Mouse (Mus musculus): ENCODE data around the gene Hist1h2af. TPM values are rescaled to one million over a fixed set of nuclear protein-coding genes. Genes with fewer than 3 reads are reported as not detected.
"Not testable (repeated sequence)": the region's sequence is repeated elsewhere in the genome, so short reads cannot be mapped to it uniquely, and the experiment has no call there.

Gene Hist1h2af
- polyA plus RNA-seq (2016; fragmentation: Nextera tagmentation; extraction: Ambion mirVana): 4.7 and 9.5 TPM in 2 replicates

DNA sequence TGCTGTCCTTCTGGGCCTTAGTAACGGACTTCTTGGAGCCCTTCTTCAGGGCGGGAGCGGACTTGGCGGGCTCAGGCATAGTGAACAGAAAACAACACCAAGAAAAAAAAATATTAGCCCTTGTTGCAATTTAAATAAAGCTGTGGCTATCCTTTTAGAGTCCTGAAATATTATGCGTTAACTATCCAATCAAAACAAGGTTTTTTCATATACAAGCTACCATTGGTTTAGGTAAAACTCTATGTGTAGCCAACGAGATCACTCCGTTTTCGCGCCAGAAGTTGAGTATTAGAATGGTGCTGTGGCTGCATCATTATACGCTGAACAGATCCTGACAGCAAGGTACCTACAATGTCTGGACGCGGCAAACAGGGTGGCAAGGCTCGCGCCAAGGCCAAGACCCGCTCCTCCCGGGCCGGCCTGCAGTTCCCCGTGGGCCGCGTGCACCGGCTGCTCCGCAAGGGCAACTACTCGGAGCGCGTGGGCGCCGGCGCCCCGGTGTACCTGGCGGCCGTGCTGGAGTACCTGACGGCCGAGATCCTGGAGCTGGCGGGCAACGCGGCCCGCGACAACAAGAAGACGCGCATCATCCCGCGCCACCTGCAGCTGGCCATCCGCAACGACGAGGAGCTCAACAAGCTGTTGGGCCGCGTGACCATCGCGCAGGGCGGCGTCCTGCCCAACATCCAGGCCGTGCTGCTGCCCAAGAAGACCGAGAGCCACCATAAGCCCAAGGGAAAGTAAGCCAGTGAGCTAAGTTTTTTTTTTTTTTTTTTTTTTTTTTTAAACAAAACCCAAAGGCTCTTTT lies at the start of gene Hist1h2af:
Gene Hist1h2af, plus strand, starts transcription at position 347 of the 808 bp plus-strand sequence.
- not testable (repeated sequence) for H3K9me3 ChIP-seq (replicated peaks); H3K27me3 ChIP-seq (ENCODE audit: low read depth, poor library complexity, severe bottlenecking); H3K36me3 ChIP-seq
- DNase-seq (ENCODE audit: low spot score): peak; percentile 84
- under 1% methylated on average over 31 of the region's 53 CpGs for WGBS
- H3K4me3 ChIP-seq: peak within 1 kb of the TSS; percentile 65
- H3K4me1 ChIP-seq: peaks cover 54% of the 10 kb centered on the region
- peak within 1 kb of the TSS; percentile 97 for H3K27ac ChIP-seq (replicated peaks)

DNA sequence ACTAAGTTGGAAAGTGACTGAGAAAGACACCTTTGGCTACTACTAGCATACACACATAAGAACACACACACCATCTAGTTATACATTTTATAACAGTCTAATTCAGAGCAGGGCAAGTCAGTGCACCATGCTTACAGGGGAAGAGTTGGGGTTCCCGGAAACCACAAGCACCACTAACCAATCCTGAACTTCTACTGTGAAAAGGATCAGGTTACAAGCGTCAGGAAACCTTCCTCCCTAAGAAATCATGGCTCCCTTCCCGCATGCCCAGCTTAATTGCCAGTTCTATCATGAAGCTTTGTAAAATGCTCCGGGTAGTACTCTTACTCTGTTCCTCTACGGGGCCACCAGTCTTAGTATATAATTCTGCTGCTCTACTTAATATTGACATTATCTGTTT lies 48.4 kb upstream of the Hist1h2af start:
- Histone ChIP-seq H3K4me1 (peaks cover 14% of the 10 kb centered on the region), H3K4me3 (no peak overlapping the region), H3K9me3 (replicated peaks) (no peaks in the 10 kb centered on the region), H3K27me3 (ENCODE audit: low read depth, poor library complexity, severe bottlenecking) (peaks cover 16% of the 10 kb centered on the region; the same call in 1 of the 2 replicates), H3K27ac (replicated peaks) (no peak overlapping the region), H3K36me3 (no peaks in the 10 kb centered on the region)
- no peak for DNase-seq (ENCODE audit: low spot score)
- WGBS: 51% methylated on average over 5 of the region's 5 CpGs

DNA sequence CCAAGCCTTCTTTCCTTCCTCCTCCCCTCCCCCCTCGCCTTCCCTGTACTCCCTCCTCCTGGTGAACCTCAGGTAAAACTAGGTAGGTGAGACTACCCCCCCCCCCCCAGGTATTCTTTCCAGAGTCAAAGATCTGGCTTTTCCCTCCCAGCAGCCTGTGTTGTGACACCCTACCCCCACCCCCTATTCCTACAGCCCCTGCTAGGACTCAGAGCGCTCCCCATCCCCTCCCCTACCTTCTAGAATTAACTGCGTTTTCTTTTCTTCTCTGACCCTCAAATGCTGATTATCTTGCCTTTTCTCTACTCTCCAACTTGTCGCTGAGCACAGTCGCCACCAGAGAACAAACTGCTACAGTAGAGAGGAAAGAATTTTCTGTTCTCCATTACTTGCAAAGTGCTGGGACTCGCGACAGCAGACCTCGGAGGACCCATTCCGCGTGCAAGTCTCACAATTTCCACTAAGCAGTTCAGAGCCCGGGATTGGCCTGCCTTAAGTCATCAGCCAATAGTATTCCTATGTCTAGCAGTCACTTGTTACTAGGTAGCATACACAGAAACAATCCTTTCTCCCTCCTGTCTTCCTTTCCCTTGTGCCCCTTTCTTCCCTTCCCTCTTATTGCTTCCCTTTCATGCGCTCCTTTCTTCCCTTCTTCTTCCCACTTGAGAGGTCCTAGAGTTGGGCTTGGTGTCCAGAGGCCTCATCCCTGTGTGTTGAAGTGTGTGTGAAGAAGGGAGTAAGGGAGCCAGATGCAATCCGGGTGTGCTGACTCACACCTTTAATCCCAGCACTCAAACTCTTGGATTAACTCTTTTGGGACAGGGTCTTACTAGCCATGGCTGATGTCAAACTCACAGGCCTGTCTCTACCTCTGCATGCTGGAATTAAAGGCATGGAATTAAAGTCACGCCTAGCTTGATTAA lies 45.0 kb upstream of the Hist1h2af start, which contains the start of gene Btn2a2:
Gene Btn2a2, minus strand, starts transcription at position 458 of the 923 bp plus-strand sequence.
- no peaks in the 10 kb centered on the region for H3K9me3 ChIP-seq (replicated peaks)
- H3K36me3 ChIP-seq: no peaks in the 10 kb centered on the region
- H3K27me3 ChIP-seq (ENCODE audit: low read depth, poor library complexity, severe bottlenecking): peaks cover 23% of the 10 kb centered on the region
- 1% methylated on average over 13 of the region's 14 CpGs for WGBS
- H3K27ac ChIP-seq (replicated peaks): peak within 1 kb of the TSS; percentile 42
- peaks cover 26% of the 10 kb centered on the region for H3K4me1 ChIP-seq
- peak; percentile 62 for DNase-seq (ENCODE audit: low spot score)
- peak within 1 kb of the TSS; percentile 50 for H3K4me3 ChIP-seq

GRCm38 (mm10) chr13:23490863-23491262 lies 42.8 kb upstream of the Hist1h2af start:
- Histone ChIP-seq H3K9me3 (replicated peaks) (no peaks in the 10 kb centered on the region), H3K4me1 (peaks cover 26% of the 10 kb centered on the region), H3K36me3 (no peaks in the 10 kb centered on the region), H3K4me3 (no peak overlapping the region), H3K27ac (replicated peaks) (no peak overlapping the region), H3K27me3 (ENCODE audit: low read depth, poor library complexity, severe bottlenecking) (peaks cover 25% of the 10 kb centered on the region)
- 92% methylated on average over 1 of the region's 1 CpGs for WGBS
- no peak for DNase-seq (ENCODE audit: low spot score)

- peaks cover 26% of the 10 kb centered on the region for H3K4me1 ChIP-seq
- H3K27me3 ChIP-seq (ENCODE audit: low read depth, poor library complexity, severe bottlenecking): peaks cover 25% of the 10 kb centered on the region
- no peak for DNase-seq (ENCODE audit: low spot score)
- H3K27ac ChIP-seq (replicated peaks): no peak overlapping the region
- 16% methylated on average over 1 of the region's 1 CpGs for WGBS
- H3K9me3 ChIP-seq (replicated peaks): no peaks in the 10 kb centered on the region
- no peak overlapping the region for H3K4me3 ChIP-seq
- no peaks in the 10 kb centered on the region for H3K36me3 ChIP-seq
Observed at GRCm38 (mm10) chr13:23491263-23491662, 42.4 kb upstream of the Hist1h2af start.

- H3K27ac ChIP-seq (replicated peaks): 0 out of 2 replicates have a peak overlapping the region, but pooled peaks have one; percentile 4
Observed at GRCm38 (mm10) chr13:23491990-23492389, 41.7 kb upstream of the Hist1h2af start.

GRCm38 (mm10) chr13:23495526-23495925 lies 38.2 kb upstream of the Hist1h2af start:
- Histone ChIP-seq H3K4me1 (peaks cover 33% of the 10 kb centered on the region), H3K27me3 (ENCODE audit: low read depth, poor library complexity, severe bottlenecking) (peaks cover 9% of the 10 kb centered on the region; the same call in 1 of the 2 replicates), H3K27ac (replicated peaks) (no peak overlapping the region), H3K4me3 (no peak overlapping the region), H3K36me3 (no peaks in the 10 kb centered on the region), H3K9me3 (replicated peaks) (no peaks in the 10 kb centered on the region)
- 73% methylated on average over 6 of the region's 6 CpGs for WGBS
- no peak for DNase-seq (ENCODE audit: low spot score)

More at GRCm38 (mm10) chr13:23491990-23492389, 41.7 kb upstream of the Hist1h2af start:
- peaks cover 26% of the 10 kb centered on the region for H3K4me1 ChIP-seq
- no peaks in the 10 kb centered on the region for H3K9me3 ChIP-seq (replicated peaks)
- no peaks in the 10 kb centered on the region for H3K36me3 ChIP-seq
- H3K27me3 ChIP-seq (ENCODE audit: low read depth, poor library complexity, severe bottlenecking): peaks cover 22% of the 10 kb centered on the region
- DNase-seq (ENCODE audit: low spot score): no peak
- H3K4me3 ChIP-seq: peak overlapping the region; percentile 43
- WGBS: 5% methylated on average over 14 of the region's 14 CpGs

DNA sequence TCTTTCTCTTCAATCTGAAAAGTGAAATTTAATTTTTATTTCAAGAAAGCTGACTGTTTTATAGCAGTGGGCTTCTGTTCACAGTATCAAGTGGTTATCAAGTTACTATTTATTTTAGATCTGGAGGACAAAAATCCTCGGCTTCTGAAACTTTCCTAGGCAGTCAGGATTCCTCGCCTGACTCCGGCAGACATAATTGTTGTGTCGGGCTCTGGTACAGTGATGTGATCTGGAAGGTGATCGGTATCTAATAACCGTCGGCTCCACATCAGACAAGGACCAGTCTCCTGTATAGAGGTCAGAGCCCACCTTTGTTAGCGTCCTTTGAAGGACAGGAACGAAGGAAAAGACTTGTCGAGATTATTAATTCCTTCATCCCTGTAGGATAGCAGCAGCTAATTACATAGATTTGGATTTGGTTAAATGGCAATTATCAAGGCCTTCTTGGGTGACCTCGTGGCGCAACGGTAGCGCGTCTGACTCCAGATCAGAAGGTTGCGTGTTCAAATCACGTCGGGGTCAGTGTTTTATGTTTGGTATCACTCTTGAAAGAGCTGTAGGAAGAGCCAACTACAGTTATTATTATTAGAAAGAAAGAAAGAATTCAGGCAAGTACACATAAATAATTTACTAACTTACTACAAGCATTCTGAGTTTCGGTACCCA lies 35.9 kb upstream of the Hist1h2af start:
- H3K36me3 ChIP-seq: no peaks in the 10 kb centered on the region
- peak; percentile 76 for DNase-seq (ENCODE audit: low spot score)
- peaks cover 33% of the 10 kb centered on the region for H3K4me1 ChIP-seq
- H3K27ac ChIP-seq (replicated peaks): no peak overlapping the region; the same call in 1 of the 2 replicates
- peak overlapping the region; percentile 53 for H3K4me3 ChIP-seq
- peaks cover 7% of the 10 kb centered on the region; the same call in 1 of the 2 replicates for H3K27me3 ChIP-seq (ENCODE audit: low read depth, poor library complexity, severe bottlenecking)
- under 1% methylated on average over 19 of the region's 19 CpGs for WGBS
- no peaks in the 10 kb centered on the region for H3K9me3 ChIP-seq (replicated peaks)

GRCm38 (mm10) chr13:23498653-23499052 lies 35.1 kb upstream of the Hist1h2af start:
- Histone ChIP-seq H3K27ac (replicated peaks) (no peak overlapping the region), H3K27me3 (ENCODE audit: low read depth, poor library complexity, severe bottlenecking) (0 out of 2 replicates have a peak, but pooled peaks cover 2% of the 10 kb centered on the region), H3K9me3 (replicated peaks) (no peaks in the 10 kb centered on the region), H3K36me3 (no peaks in the 10 kb centered on the region), H3K4me3 (peak overlapping the region; percentile 53), H3K4me1 (peaks cover 38% of the 10 kb centered on the region)
- DNase-seq (ENCODE audit: low spot score): no peak
- 6% methylated on average over 10 of the region's 10 CpGs for WGBS

- Histone ChIP-seq H3K4me3 (peak overlapping the region; percentile 5; the same call in 1 of the 2 replicates), H3K27me3 (ENCODE audit: low read depth, poor library complexity, severe bottlenecking) (no peaks in the 10 kb centered on the region), H3K9me3 (replicated peaks) (no peaks in the 10 kb centered on the region), H3K4me1 (peaks cover 46% of the 10 kb centered on the region), H3K36me3 (no peaks in the 10 kb centered on the region), H3K27ac (replicated peaks) (no peak overlapping the region)
- WGBS: under 1% methylated on average over 7 of the region's 7 CpGs
- DNase-seq (ENCODE audit: low spot score): no peak
Observed at GRCm38 (mm10) chr13:23499943-23500342, 33.8 kb upstream of the Hist1h2af start.

- peaks cover 53% of the 10 kb centered on the region for H3K4me1 ChIP-seq
- WGBS: under 1% methylated on average over 17 of the region's 17 CpGs
- H3K27ac ChIP-seq (replicated peaks): no peak overlapping the region
Observed at GRCm38 (mm10) chr13:23500424-23501200, 33.1 kb upstream of the Hist1h2af start.

More at GRCm38 (mm10) chr13:23500424-23501200, 33.1 kb upstream of the Hist1h2af start:
- Histone ChIP-seq H3K9me3 (replicated peaks) (no peaks in the 10 kb centered on the region), H3K4me3 (peak overlapping the region; percentile 45), H3K27me3 (ENCODE audit: low read depth, poor library complexity, severe bottlenecking) (no peaks in the 10 kb centered on the region), H3K36me3 (no peaks in the 10 kb centered on the region)
- peak; percentile 82 for DNase-seq (ENCODE audit: low spot score)
